Mouse (Mus musculus) MEL (cell line): ENCODE results near the gene Psmb11.

Source experiments
- EP300 ChIP-seq, 2 experiments: IDR thresholded peaks; 2 replicates each; pipeline ENCODE4 v1.6.1; 2011; ENCODE audit warnings: improper control_type of control experiment in 2 of 2, low read length in 2 of 2, low read depth in 1 of 2, mild to moderate bottlenecking in 1 of 2
- POLR2A ChIP-seq, 2 experiments: IDR thresholded peaks; 2 replicates each; pipeline ENCODE4 v1.6.1; 2011 to 2012; ENCODE audit warnings: low read length in 2 of 2, mild to moderate bottlenecking in 2 of 2, control low read depth in 1 of 2, improper control_type of control experiment in 1 of 2, low read depth in 1 of 2, moderate library complexity in 1 of 2; ENCODE audit not compliant: control insufficient read depth in 1 of 2, insufficient read depth in 1 of 2, poor library complexity in 1 of 2
- SIN3A ChIP-seq: IDR thresholded peaks from 2 replicates; pipeline ENCODE4 v1.6.1; 2012; ENCODE audit warnings: low read length, improper control_type of control experiment, inconsistent platforms

- TF ChIP-seq EP300 (IDR thresholded peaks at IDR 0.05; ENCODE audit: low read depth in 1 of 2, low read length in 2 of 2) = no peak
- no peak; a peak in 1 of 4 replicates for TF ChIP-seq POLR2A (IDR thresholded peaks at IDR 0.05; ENCODE audit: control insufficient read depth in 1 of 2, insufficient read depth in 1 of 2, low read depth in 1 of 2, low read length in 2 of 2, poor library complexity in 1 of 2)
- no peak for TF ChIP-seq SIN3A
These were observed 23.1 kb downstream of the Psmb11 start for GRCm38 (mm10) chr14:54644294-54644693.
